Mouse (Mus musculus) lung, adult 2 months (tissue): ENCODE data around the gene Prpsap1. TPM values are rescaled to one million over a fixed set of nuclear protein-coding genes. Genes with fewer than 3 reads are reported as not detected.
A peak's percentile ranks its signal among the peaks of the same experiment; 100 is the strongest.

ENCODE experiments used
- DNase-seq: peaks from one replicate; pipeline ENCODE4 v3.0.0; 2022
- H3K4me1 ChIP-seq: fragments of 200-500 bp; 2 replicates; pipeline ENCODE4 v1.6.1; 2011; ENCODE audit warnings: low read length; ENCODE audit not compliant: control insufficient read depth, insufficient read depth
- H3K4me3 ChIP-seq: fragments of 200-500 bp; replicated peaks from 2 replicates; pipeline ENCODE3; 2011; ENCODE audit warnings: low read depth, mild to moderate bottlenecking, control low read depth, low read length; ENCODE audit errors: extremely low read depth
- CTCF ChIP-seq: fragments of 200-500 bp; IDR thresholded peaks from 2 replicates; pipeline ENCODE4 v1.5.1; 2011; ENCODE audit warnings: mild to moderate bottlenecking, low read length, control low read depth; ENCODE audit not compliant: insufficient read depth
- POLR2A ChIP-seq: fragments of 200-500 bp; IDR thresholded peaks from 2 replicates; pipeline ENCODE4 v1.6.1; 2011; ENCODE audit warnings: low read depth, mild to moderate bottlenecking, control low read depth, low read length, borderline replicate concordance; ENCODE audit errors: extremely low read depth
- WGBS: fragments of 180-500 bp; shearing (Covaris S2); methylation state at CpG from one replicate; pipeline ENCODE4 v1.1.7; 2018; 5-methylcytosine and 5-hydroxymethylcytosine counted together
- polyA plus RNA-seq: library from polyadenylated mRNA; depleted of rRNA; stranded (reverse); fragments of >200 nt; gene quantifications from 2 replicates; pipeline ENCODE4 v1.2.3, GENCODE M21; 2012

Gene Prpsap1
- polyA plus RNA-seq, 1 experiment: 82.4 TPM

GRCm38 (mm10) chr11:116439269-116440240 is 54.4 kb downstream of the Prpsap1 start:
- H3K4me1 ChIP-seq: peaks cover 10% of the 10 kb centered on the region
- no peak overlapping the region for H3K4me3 ChIP-seq
- no peak for DNase-seq
- no peak for TF ChIP-seq CTCF
- no peak for TF ChIP-seq POLR2A
- WGBS: 65% methylated on average over 19 of the region's 19 CpGs

- TF ChIP-seq POLR2A (no peak), CTCF (no peak)
- WGBS: 74% methylated on average over 11 of the region's 11 CpGs
- no peak overlapping the region for H3K4me3 ChIP-seq
- DNase-seq: no peak
- peaks cover 12% of the 10 kb centered on the region for H3K4me1 ChIP-seq
These were observed 56.5 kb downstream of the Prpsap1 start for GRCm38 (mm10) chr11:116437541-116437940.

GRCm38 (mm10) chr11:116436725-116437331 is 57.2 kb downstream of the Prpsap1 start:
- 4% methylated on average over 4 of the region's 4 CpGs for WGBS
- Histone ChIP-seq H3K4me1 (peaks cover 12% of the 10 kb centered on the region), H3K4me3 (no peak overlapping the region)
- DNase-seq: no peak
- TF ChIP-seq CTCF (no peak), POLR2A (no peak)

GRCm38 (mm10) chr11:116435992-116436724 is 57.8 kb downstream of the Prpsap1 start:
- DNase-seq: no peak
- TF ChIP-seq POLR2A (no peak), CTCF (no peak)
- H3K4me1 ChIP-seq: peaks cover 12% of the 10 kb centered on the region
- no peak overlapping the region for H3K4me3 ChIP-seq
- 22% methylated on average over 5 of the region's 5 CpGs for WGBS

GRCm38 (mm10) chr11:116434967-116435752 is 58.8 kb downstream of the Prpsap1 start:
- TF ChIP-seq CTCF (no peak), POLR2A (peak; percentile 18; the same call in 1 of the 2 replicates)
- Histone ChIP-seq H3K4me1 (peaks cover 12% of the 10 kb centered on the region), H3K4me3 (peak overlapping the region; percentile 91)
- DNase-seq: no peak
- 38% methylated on average over 12 of the region's 12 CpGs for WGBS

GRCm38 (mm10) chr11:116434287-116434966 is 59.6 kb downstream of the Prpsap1 start:
- peaks cover 14% of the 10 kb centered on the region for H3K4me1 ChIP-seq
- TF ChIP-seq CTCF (no peak), POLR2A (peak; percentile 47)
- WGBS: 1% methylated on average over 34 of the region's 67 CpGs
- DNase-seq: peak; percentile 74
- peak overlapping the region; percentile 91 for H3K4me3 ChIP-seq

- WGBS: 2% methylated on average over 66 of the region's 66 CpGs
- H3K4me3 ChIP-seq: peak within 1 kb of the TSS; percentile 91
- H3K4me1 ChIP-seq: peaks cover 16% of the 10 kb centered on the region
- peak; percentile 58; the same call in 1 of the 2 replicates for TF ChIP-seq POLR2A
- no peak for TF ChIP-seq CTCF
- peak; percentile 97 for DNase-seq
These were observed 60.4 kb downstream of the Prpsap1 start, which contains the start of gene Ubald2 for GRCm38 (mm10) chr11:116433356-116434286. Ubald2 (plus strand) TSS chr11:116434094.
